Mouse (Mus musculus) gastrocnemius, postnatal 4 days (tissue): ENCODE measurements around the gene Sfn. TPM values are rescaled to one million over a fixed set of nuclear protein-coding genes. Genes with fewer than 3 reads are reported as not detected.

Experiments used
- microRNA-seq: library from miRNA; unstranded; fragments of <30 nt; microRNA quantifications from one replicate; pipeline ENCODE4 v1.2.0, GENCODE M21; 2021
- total RNA-seq, 2 experiments: library from RNA; stranded (reverse); gene quantifications; 2 replicates each; pipeline ENCODE4 v1.2.3; 2021

The Sfn gene
- total RNA-seq, 2 experiments from 2014 or later = 2.2 to 2.3 TPM

Small RNAs within 50 kb of the gene (microRNA-seq; reads per million reads assigned to microRNA genes)
- not detected for gene Gm23158

Other genes starting within 250 kb of the Sfn start
- 10 to 100 TPM; 43.1 to 45.0 TPM for gene Wdtc1, start 248.7 kb downstream of the Sfn start, total RNA-seq
- gene Slc9a1, start 232.5 kb downstream of the Sfn start, total RNA-seq = 10 to 100 TPM; 24.1 to 24.4 TPM
- under 1 TPM; 0.57 to 0.74 TPM for gene Tent5b, start 122.0 kb downstream of the Sfn start, total RNA-seq
- 1 to 10 TPM; 3.4 to 4.6 TPM for gene Trnp1, start 103.6 kb downstream of the Sfn start, total RNA-seq
- gene Kdf1, start 83.2 kb downstream of the Sfn start, total RNA-seq = not detected
- gene Nudc, start 56.2 kb downstream of the Sfn start, total RNA-seq = 10 to 100 TPM; 73.7 to 80.7 TPM
- gene Nr0b2, start 48.8 kb downstream of the Sfn start, total RNA-seq = not detected
- gene Gpatch3, start 27.4 kb downstream of the Sfn start, total RNA-seq = 1 to 10 TPM; 5.2 to 6.0 TPM
- 1 to 10 TPM; 6.5 to 7.6 TPM for gene Gpn2, start 17.8 kb downstream of the Sfn start, total RNA-seq
- gene Zdhhc18, start 48.0 kb upstream of the Sfn start, total RNA-seq = 10 to 100 TPM; 20.8 to 23.7 TPM
- 10 to 100 TPM; 11.3 to 11.7 TPM for gene Pigv, start 70.5 kb upstream of the Sfn start, total RNA-seq
- 10 to 100 TPM; 55.0 to 55.5 TPM for gene Arid1a, start 154.6 kb upstream of the Sfn start, total RNA-seq